Mouse (Mus musculus): ENCODE data around the gene Tor3a.
"Not testable (repeated sequence)": the region's sequence is repeated elsewhere in the genome, so short reads cannot be mapped to it uniquely, and the experiment has no call there.

Tor3a gene

DNA sequence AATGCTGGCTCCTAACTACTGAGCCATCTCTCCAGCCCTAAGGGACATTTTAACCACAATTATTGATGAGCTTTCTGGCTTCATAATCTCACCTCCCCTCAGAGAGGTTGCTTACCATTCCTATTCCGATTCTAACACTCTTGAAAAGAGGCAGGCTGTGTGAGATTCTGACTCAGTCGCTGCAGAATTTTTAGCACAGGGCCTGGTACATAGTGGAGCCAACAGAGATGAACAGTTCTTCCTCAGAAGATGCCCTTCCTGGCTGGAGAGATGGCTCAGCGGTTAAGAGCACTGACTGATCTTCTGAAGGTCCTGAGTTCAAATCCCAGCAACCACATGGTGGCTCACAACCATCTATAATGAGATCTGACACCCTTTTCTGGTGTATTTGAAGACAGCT, 2.2 kb downstream of the Tor3a start:
- no peak for DNase-seq (ENCODE audit: low spot score in 2 of 2)

DNA sequence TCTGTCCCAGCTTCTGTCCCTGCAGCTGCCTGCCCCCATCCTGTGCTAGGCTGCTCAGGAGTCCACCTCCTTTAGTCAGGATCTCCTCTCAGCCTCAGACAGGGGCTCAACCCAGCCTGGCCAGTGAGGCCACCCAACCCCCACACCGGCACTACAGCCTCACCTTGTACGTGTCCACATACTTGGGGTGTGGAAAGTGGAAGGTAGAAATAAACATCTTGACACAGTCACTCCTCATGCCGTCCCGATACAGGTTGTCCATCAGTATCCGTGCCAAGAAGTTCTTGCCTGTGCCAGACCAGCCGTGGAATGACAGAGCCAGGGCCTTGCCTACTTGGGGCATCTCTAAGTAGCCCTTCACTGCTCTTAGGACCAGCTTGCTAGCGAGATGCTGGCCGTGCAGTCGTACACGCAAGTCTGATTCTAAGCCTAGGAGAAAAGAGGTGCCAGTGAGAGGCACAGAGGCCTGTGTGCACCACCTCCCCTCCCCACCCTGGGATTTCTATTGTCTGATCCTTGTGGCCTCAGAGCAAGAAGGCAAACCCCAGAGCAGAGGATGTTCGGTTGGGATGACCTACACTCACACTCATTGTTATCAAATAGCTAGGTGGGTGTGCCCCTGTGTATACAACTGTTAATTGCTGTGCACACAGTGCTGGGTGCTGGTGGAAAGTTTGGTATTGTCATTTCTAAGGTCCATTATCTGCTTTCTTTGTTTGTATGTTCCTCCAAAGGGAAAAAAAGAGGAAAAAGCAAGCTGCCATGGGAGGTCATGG, 4.8 kb downstream of the Tor3a start:
- DNase-seq (ENCODE audit: low spot score in 2 of 2), result no peak

DNA sequence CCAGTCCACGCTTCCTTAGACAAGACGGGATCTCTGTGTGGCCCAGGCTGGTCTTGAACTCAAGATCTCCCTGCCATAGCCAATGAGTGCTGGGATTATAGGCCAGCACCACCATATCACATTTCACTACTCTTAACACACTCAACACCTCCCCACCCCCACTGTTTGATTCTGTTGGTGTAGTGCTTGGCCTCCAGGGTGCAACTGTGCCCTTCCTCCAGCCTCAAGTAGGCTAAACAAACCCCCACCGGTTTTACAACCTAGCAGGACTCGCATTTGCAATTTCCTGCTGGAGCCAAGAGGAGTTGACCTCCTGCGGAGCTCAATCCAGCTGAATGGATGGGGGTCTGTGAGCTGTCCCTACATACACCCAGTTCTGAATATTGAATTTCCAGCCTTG, 5.6 kb downstream of the Tor3a start:
- DNase-seq (ENCODE audit: low spot score in 2 of 2), result no peak

DNA sequence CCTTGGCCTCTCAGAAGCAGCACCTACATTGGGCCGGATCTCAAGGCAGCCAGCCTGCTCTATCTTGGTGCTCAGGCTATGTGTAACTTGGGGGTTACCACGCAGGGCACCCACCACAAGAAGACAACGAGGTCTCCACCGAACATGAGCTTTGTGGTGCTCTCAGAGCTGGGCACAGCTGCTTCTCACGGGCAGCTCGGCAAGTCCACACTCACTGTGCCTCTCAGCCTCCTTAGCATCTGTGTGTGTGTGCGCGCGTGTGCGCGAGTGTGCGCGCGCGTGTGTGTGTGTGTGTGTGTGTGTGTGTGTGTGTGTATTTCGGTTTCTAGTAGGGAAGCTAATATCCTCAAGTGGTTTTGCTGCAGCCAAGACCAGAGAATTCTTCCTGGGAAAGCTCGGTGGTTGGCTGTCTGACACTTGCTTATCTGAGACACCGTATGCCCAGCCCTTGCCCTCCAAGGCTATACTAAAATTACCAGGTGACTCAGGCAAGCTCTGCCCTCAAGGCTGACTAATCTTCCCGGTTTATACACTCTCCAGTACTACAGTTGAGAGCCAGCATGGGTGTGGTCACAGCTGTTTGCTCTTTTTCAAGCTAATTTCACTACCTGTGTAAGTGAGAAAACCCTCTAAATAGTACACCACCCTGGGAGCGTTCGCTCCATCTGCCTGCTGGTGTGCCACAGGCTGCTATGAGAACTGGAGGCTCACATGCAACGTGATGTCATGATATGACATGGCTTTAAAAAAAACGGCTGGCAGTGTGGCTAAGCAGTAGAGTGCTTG, 6.8 kb downstream of the Tor3a start:
- DNase-seq (ENCODE audit: low spot score in 2 of 2), result no peak

DNA sequence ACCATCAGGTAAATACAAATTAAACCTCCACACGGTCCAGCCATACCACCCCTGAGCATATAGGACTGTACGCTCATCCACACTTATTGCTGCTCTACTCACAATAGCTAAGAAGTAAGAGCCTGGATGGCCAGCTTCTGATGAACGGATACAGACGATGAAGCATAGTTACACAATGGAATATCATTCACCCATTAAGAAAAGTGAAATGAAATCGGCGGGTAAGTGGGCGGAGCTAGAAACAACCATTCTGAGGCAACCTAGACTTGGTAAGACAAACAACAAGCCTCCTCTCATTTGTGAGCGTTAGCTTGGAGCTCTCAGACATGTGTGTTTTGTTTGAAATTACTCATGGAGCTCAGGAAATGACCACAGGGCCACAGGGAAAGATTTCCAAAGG, 8.4 kb downstream of the Tor3a start:
- DNase-seq (ENCODE audit: low spot score in 2 of 2), result no peak

DNA sequence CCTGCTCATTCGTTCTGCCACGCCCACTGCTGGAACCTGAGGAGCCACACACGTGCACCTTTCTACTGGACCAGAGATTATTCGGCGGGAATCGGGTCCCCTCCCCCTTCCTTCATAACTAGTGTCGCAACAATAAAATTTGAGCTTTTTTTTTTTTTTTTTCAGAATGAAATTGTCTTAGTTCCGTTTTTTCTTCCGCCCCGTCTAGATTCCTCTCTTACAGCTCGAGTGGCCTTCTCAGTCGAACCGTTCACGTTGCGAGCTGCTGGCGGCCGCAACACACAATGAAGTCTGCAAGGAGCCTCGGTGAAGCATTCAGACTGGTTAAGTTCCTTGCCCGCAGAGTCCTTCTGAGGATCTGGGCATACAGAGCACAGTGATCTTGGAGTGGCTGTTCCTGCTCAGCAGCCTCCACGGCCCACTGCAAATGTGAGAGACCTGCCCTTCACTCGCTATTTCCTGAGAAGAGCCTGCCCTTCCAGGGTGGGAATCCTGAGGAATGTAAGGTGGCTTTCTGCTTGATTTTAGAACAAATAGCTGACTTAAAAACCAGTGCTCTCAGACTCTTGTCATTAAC, 13.4 kb downstream of the Tor3a start:
- DNase-seq (ENCODE audit: low spot score in 2 of 2), result not testable (repeated sequence)

DNA sequence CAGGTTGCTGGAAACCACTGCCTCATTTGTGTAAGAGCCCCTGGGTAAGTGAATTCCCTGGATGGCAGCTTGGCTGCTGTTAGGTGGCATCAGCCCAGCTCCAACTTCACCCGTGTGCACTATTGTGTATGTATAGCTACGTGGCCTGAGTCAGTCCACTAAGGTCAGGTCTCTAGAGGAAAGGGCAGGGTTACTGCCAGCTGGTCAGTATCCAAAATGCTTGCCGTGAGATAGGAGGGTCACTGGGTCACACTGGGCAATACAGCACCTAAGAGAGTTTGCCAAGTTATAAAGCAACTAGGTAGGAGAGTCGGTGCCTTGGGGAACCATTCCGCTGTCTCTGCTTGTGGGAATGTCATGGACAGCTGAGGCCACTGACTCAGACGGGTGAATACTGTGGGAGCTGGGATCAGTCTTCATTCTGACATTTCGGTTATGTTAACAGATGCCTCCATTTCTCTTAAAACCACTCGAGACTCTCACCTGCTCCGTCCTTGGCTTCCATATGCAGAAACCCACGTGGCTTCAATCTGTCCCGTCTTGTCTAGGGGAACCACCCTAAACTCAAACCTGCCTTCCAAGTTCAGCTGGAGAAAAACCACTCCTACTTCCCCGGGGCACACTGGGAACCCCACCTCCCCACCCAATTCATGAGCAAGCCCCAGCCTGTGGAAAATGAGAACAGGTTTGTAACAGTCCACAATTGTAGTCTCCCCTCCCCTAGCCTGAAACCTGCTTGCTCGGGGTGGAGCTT, 14.1 kb downstream of the Tor3a start:
- DNase-seq (ENCODE audit: low spot score in 2 of 2), result no peak

DNA sequence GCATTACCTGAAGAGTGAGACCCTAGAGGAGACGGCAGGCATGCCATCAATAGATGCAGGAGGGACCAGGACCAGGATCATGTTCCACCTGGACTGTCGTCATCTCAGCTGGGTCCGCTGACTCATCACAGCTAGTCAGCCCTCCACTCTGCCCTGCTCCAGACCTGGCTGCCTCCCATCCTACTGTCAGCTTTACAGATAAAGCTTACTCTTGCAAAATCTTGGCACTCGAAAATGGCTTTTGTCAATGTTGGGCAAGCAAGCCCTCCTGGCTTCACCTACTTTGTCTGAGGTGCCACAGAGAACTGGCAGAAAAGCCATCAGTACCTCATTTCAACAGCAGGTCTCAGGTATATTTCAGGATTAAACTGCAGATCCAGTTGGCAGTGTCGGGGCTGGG, 15.5 kb downstream of the Tor3a start:
- no peak for DNase-seq (ENCODE audit: low spot score in 2 of 2)

DNA sequence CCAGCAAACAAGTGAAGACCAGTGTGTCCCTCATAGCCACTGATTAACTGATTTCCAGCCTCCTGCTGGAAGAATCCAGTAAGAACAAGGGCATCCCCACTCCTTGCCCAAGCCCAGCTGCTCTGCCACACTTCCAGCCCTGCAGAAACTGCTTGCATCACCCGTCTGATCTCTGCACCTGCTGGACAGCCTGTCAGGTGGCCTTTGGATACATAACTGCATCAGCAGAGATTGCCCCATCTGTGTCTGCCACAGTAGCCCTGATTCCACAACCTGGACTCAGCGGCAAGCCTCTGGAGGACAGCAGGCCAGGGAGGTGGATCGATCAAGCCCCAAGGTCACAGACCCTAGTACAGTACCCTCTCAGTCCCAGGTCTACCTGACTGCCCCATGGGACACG, 16.6 kb downstream of the Tor3a start:
- DNase-seq (ENCODE audit: low spot score in 2 of 2), result no peak

DNA sequence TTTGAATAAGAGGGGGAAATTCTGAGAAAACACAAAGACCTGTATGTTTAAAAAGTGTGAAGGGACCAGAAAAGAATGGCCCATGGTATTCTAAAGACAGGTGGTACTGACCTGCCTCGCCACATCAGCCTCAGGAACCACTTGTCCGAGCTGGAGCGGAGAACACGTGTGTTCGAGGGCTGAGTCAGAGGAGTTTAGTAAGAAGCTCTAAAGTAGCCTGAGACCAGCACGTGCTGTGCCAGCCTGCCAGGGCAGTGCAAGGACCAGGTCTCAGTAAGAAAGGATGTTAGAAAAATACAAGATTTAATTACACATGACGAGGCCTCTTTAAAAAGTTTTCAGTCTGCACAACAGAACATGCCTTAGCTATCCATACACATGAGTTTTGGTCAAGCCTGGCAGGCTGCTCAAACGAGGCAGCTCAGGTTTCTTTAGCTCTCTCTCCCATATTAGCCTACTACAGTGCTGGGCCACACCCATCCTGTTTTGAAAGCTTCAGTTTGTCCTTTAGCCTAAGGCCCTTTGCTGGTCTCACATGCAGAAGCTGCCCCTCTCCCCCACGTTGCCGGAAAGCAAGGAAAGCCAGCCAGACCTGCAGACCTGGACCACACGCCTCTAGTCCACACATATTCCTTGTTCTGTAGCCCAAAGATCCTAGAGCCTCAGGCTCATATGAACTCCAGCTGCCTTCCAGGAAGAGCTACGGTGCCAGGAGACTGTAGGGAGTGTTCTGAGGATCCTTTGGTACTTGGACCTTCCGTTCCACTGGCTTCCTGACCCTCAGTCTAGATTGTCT, 19.2 kb downstream of the Tor3a start:
- no peak for DNase-seq (ENCODE audit: low spot score in 2 of 2)

DNA sequence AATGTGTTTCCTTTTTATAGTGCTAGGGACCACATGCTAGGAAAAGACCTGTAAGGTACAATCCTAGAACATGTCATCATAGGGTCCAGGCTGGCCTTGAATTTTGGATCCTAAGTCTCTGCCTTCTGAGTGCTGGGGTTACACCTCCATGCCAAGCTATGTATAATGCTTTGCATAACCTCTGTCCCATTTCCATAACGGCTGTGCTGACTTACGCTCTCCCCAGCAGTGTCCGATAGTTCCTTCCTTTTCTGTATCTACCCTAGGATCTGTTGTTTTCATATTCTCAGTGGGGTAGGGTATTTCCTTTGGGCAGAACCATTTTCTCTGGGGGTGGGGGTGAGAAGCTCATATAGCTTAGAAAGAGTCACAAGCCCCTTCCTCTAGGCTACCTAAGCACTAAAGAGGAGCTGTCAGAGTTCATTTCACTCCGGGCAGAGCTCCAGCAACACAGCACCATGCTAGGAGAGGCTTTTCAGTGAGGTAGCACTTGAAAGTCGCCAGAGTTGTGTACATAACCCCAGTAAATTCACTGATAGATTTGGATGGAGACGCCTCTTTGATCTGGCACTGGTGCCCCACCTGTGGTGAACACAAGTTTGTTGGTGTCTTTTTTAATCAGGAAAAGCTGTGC, 21.9 kb downstream of the Tor3a start:
- no peak for DNase-seq (ENCODE audit: low spot score in 2 of 2)

DNA sequence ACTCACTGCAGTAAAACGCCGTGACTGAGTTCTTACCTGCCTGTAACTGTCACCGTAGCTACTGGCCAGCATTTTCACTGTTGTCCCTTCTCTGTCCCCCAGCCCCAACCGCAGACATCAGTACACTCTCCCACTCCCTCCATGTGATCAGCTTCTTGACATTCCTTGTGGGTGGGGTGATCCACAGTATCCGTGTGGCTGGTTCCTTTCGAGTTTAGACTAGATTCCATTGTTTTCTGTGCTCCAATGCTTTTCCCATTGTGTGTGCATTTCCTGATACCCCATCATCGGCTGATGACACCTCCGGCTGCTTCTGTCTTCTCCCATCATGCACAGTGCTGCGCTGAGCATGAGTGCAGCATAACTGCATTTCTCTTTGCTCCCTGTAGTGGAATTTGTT, 23.5 kb downstream of the Tor3a start:
- no peak for DNase-seq (ENCODE audit: low spot score in 2 of 2)

DNA sequence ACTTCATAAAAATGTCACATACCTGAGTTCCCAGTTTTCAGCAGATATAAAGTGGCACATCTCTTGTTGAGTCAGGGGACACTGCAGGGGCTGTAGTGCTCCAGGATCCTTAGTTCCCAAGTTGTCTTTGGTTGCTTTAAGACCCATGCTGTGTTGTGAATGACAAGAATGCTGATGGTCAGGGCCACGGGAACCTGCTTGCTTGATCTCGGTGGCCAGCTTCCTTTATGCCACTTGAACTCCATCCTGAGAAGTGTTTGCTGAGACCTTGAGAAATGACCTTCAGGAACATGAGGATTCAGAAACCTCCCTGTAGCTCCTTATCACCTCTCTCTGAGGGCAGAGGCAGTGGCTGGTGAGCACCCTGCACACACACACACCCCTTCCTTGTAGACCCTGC, 25.5 kb downstream of the Tor3a start:
- no peak for DNase-seq (ENCODE audit: low spot score in 2 of 2)

DNA sequence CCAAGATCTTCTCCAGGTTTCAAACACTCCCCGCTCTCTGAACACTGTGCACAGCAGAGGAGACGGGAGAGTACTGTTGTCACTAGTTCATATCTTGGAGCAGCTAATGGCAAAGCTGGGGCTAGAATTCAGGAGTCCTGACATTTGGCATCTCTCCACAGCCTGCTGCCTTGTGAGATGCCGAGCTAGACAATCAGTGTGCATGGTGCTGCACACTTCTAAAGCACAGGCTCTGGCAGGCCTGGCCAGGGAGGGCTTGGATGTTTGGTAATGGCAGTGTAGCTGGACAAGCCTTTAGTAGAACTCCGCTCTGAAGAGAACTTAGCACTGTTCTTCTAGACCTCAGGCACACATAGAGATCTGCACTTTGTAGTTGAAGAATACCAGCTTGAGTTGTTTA, 28.2 kb downstream of the Tor3a start:
- DNase-seq (ENCODE audit: low spot score in 2 of 2), result no peak

DNA sequence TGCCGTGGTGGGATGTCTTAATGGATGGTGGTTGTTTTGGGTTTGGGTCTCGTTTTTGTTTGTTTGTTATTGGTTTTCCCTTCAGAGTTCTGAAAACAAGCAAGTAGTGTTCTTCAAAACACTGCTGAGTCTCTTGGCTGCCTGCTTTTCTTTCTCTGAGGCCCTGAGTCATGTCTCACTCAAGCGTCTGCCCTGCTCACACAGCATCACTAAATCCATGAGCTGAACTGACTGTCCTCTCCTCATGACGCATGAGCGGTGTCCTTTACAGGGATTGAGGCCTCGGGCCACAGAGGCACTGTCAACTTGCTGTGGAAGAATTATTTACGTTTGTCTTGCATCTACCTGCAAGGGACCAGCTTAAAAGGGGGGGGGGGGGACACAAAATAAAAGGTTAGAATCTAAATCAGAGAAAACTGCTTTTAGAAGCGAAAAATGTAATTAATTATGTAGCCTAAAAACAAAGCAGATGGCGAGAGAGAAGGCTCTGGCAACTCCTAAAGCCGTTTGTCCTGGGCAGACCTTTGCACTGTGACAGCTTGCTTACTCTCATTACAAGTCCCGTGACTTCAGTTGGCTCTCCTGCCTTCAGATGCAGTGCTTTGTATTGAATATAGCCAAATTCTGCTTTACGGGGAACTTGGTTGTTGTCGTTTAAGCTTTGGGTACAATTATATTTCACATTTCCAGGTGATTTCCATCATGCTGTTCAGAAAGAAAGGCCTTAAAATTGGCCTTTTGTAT, 29.2 kb downstream of the Tor3a start:
- no peak for DNase-seq (ENCODE audit: low spot score in 2 of 2)

DNA sequence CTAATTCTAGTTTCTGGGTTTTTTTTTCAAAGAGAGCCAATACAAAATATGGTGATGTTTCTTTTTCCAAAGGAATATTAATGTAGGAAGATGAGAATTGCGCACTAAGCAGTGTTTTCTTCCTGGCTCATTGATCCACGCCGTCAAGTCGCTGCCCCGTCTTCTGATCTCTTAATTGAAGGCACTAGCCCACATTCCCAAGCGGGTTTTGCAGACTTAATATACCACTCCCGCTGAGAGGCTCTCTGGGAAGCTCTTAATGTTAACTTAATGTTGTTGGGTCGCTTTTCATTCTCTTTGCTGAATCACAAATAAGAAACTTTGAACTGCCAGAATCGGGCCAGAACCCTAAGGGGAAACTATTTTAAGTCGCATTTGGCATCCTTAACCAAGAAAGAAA, 30.1 kb downstream of the Tor3a start:
- no peak for DNase-seq (ENCODE audit: low spot score in 2 of 2)

DNA sequence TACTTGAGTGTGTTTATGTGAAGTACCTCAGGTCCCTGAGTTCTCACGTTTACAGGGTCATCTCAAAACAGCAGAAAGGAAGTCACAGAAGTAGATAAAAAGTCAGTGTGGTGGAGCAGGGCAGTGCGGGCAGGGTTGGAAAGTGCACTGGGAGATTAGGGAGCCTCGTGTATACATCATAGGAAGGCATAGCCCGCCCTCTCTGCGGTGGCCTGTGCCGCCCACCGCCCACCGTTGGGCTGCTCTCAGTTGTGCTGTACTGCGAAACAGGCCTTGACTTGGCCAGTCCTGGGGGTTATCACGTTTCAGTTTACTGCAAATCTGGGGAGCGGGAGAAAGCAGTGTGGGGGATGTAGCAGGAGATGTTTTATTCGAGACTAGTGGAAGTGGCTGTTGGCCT, 31.3 kb downstream of the Tor3a start:
- no peak for DNase-seq (ENCODE audit: low spot score in 2 of 2)

DNA sequence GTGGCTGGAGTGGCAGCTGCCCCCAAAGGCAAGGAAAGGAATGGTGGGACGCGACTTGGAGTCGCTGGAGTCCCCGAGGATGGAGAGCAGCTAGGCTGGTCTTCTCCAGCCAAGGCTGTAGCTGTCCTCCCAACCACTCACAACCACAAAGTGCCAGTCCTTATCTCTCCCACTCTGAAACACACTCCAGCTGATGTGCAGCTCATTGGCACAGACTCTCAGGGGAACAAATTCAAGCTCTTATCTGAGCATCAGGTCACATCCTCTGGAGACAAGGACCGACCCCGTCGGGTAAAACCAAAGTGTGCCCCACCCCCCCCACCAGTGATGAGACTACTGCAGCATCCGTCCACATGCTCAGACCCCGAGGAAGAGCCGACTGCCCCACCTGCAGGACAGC, 32.3 kb downstream of the Tor3a start:
- DNase-seq (ENCODE audit: low spot score in 2 of 2), result no peak

DNA sequence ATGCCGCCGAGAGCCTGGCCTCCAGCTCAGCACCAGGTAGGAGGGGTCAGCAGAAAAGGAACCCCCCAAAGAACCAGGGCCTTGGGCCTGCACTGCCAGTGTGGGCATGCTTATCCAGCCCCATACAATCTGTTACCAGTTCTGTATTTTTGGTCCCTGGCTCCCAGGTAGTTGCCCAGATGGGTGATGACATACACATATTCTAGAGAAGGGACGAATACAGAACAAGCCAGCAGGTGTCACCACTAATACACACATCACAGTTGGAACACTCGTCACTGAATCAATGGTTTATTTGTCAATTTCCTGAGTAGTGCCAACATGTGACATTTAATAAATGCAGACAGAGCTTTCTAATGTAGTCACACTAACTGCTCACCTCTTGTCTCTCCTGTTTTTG, 33.6 kb downstream of the Tor3a start:
- DNase-seq (ENCODE audit: low spot score in 2 of 2), result no peak

DNA sequence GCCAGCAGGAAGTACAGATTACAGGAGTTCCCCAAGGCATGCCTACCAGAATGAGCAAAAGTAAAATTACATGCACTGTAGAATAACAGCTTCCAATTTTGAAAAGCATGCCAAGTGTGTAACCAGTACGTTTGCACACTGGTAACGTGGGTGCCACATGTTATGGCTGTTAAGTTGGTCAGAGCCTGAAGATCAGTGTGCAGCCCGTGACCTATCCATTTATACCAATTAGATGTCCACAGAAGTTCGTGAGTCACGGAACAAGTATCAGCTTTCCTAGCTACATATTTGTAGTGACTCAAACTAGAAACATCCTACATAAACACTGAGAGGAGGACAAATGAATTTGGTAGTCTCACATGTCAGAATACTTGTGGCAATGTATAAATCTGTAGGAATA, 34.7 kb downstream of the Tor3a start:
- DNase-seq (ENCODE audit: low spot score in 2 of 2), result no peak
